Mouse (Mus musculus) heart, postnatal 4 days (tissue): ENCODE results near the gene Pde8b. TPM values are rescaled to one million over a fixed set of nuclear protein-coding genes. Genes with fewer than 3 reads are reported as not detected.

ENCODE experiments used
- DNase-seq: peaks from one replicate; pipeline ENCODE4 v3.0.0; 2021
- total RNA-seq, 2 experiments: library from RNA; stranded (reverse); gene quantifications; 2 replicates each; pipeline ENCODE4 v1.2.3; 2021

Pde8b gene
- total RNA-seq, 2 experiments from 2014 or later, result 3.1 to 4.3 TPM

DNA sequence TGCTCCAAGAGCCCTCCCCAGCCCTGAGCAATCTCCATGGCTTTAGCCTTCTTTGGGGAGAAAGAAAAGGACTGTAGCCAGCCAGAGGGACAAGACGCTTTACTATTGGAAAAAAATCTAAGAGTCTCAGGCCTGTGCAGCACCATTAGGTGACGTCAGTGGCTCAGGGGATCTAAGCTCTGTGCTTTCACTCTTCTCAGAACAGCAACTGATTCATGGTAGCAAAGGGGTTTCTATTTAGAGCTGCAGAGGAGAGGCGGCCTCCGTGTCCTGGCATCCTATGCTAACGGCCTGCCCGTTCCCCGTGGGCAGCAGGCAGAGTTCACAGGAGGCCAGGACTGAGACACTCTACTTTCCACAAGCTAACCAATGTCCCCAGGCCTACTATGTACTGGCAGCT lies 169.1 kb downstream of the Pde8b start:
- peak; percentile 26 for DNase-seq

- no peak for DNase-seq
These were observed 171.6 kb downstream of the Pde8b start for GRCm38 (mm10) chr13:95078492-95078891.

DNA sequence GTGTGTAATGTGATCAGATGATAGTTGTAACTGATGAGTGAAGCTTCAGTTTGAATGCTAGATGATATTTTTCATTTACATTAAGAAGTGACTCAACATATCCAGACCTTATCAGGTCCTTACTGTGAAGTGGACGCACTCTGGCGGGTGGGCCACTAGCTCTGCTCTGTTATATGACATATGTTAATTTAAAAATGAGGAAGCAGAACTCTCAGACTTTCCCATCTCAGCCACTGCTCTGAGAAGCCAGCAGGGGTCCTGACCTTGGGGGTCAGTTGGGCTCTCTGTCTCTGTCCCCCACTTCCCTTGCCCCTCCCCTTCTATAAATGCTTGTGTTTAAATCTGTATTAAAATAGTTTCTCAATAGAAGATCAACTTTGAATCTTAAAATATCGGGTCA lies 172.4 kb downstream of the Pde8b start:
- no peak for DNase-seq

GRCm38 (mm10) chr13:95076142-95076541 lies 174.0 kb downstream of the Pde8b start:
- DNase-seq, result no peak

DNA sequence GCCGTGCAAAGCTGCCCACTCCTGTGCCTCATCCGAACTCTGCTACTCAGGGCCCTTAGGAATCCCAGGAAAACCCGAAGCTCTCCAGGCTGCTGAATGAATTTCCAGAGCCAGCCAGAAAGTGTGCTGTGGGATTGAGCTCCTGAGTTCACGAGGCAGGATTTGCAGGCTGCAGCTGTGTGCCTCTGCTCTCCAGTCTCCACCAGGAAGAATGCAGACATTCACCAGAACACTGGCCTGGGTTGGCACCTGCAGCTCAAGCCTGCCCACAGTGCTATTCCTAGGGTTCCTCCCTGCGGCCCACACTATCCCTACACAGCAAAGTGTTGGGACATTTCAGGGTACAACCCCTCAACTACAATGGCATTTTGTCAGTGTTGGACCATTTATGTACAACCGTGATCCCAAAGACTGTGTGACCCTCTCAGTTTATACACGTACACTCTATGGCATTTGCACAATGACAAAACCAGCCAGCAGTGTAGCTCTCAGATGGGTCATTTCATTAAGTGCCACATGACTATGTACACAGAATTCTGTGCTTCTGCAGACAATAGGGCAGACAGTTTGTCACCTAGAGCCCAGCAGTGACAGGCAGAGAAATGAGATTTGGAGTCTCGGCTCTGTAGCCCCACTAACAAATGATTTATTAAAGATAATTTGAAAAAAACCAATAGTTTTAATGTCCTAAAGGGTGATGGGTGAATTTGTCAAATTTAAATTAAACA lies 176.5 kb downstream of the Pde8b start:
- no peak for DNase-seq

DNA sequence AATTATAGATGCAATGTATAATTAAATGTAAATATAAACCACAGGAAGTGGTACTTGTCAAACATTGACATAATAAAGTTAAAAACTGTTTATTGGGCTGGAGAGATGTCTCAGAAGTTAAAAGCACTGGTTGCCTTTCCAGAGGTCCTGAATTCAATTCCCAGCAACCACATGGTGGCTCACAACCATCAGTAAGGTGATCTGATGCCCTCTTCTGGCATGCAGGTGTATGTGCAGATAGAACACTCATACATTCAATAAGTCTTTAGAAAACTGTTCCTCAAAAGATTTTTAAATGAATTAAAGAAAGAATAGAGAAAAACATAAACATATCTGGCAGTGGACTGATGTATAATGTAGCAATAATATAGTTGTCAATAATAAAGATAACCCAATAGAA lies 179.9 kb downstream of the Pde8b start:
- no peak for DNase-seq

DNA sequence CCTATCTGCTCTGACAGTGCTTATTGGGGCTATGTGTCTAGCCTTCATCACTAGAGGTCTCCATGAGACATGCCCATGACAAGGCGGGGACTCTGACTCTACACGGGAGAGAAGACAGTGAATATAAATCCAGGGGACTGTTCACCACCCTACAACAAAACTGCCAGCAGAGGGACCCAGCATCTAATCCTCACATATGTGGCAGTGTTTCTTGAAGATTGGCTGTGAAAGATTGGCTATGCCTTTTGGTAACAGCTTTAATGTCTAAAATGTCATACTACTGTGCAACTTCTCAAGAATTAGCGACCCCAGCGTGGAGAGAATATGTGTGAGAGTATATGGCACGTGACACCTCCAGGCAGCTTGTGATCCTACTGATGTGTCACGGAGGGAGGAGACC lies 182.3 kb downstream of the Pde8b start:
- DNase-seq, result peak; percentile 18

- no peak for DNase-seq
These were observed 186.6 kb downstream of the Pde8b start for GRCm38 (mm10) chr13:95063390-95064017.

DNA sequence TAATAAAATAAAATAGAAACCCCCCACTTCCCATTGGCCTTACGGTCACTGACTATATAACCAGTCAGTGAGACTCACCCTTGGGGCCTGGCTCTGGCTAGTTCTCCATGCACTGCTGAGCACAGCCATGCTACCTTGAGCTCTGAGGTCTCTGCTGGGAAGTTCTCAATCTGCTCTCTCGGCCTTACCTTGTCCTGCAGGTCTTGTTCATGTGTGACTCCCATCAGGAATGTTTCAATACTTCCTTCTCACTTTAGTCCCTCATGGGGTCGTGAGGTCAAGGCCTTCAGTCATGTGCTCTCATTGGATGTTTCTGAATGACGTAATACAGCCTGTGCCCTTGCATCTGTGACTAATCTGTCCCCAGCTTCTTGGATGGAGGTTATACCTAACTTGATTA lies 191.3 kb downstream of the Pde8b start:
- DNase-seq, result no peak

GRCm38 (mm10) chr13:95056501-95057280 lies 193.4 kb downstream of the Pde8b start:
- no peak for DNase-seq

- no peak for DNase-seq
These were observed 194.3 kb downstream of the Pde8b start for GRCm38 (mm10) chr13:95055742-95056388.

DNA sequence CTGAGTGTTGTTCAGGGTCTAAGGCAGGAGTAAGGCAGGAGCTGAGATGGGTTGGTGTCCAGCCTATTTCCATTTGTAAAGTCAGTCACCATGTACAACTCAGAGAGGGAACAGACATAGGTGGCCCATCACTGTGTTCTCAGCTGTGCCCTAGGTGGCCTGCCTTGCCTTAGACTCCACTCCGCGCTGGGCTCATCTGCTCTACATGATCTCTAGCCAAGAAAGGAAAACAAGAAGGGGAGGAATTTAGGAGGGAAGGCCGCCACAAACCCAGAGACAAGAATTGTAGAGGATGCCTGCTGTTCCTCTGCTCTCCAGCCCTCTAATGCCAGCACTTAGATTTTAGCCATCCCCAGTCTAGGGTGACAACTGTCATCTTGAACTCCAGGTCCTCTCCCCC lies 197.7 kb downstream of the Pde8b start:
- no peak for DNase-seq

DNA sequence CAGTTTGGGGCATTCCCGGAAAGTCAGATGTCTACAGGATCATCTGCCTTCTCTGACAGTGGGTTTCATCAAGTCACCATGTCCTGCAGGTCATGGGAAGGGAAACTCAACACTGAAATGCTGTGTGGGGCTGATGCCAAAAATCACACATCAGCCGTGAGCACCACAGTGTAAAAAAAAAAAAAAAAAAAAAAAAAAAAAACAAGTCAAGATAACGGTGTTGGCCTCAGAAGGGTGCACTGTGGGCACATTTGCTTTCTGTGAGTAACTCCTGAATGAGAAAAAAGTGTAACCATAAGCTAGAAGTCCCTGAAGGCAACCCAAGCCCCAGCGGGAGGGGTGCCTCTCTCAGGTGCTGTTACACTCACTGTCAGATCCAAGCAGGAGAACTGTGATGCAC lies 199.7 kb downstream of the Pde8b start:
- DNase-seq, result no peak

GRCm38 (mm10) chr13:95044108-95044507 lies 206.0 kb downstream of the Pde8b start:
- no peak for DNase-seq

DNA sequence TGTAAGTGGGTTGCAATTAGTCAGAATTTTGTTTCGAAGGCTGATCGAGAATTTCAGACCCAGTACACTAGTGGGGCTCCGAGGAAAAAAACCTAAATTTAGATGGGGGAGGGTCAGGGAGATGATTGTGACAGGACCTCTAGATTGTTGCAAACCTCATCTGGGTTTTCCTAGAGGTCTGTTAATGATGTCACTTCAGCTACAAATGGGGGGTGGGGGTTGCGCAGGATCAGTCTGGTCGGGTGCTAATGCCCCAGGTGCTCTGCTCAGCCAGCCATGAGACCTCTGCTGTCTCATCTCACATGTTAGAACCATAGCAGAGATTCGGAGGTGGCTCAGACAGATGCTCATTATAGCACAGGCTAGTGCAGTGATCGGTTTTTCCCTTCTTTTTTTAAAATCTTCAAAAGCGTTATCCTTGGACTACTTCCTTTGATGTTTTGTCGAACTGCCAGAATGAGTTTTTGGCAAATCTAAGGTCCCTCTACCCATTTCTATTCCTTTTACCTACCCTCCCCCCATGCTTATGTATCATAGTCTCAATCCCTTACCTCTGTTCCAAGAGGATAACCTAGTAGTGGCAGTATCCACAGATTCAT lies 209.9 kb downstream of the Pde8b start:
- DNase-seq, result no peak

GRCm38 (mm10) chr13:95038200-95038599 lies 211.9 kb downstream of the Pde8b start:
- DNase-seq, result no peak

- DNase-seq, result no peak
These were observed 215.4 kb downstream of the Pde8b start for GRCm38 (mm10) chr13:95034715-95035114.

- DNase-seq, result no peak
These were observed 216.0 kb downstream of the Pde8b start for GRCm38 (mm10) chr13:95034094-95034493.

DNA sequence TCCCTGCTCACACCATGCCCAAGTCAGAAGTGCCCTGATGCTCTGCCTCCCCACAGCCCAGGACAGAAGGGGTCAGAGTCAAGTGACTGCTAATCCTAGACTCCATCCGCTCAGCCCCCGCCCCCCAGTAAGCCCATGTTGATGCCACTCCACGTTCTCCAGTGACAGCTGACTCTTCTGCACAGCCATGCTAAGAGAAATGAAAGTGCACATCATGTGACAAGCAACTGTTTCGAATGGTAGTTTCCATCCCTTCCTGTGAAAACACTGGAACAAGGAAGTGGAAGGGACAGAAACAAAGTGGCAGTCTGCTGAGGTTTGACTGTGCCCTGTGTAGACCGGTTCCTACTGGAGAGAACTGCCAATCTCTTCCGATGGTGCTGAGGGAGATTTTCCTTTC lies 217.2 kb downstream of the Pde8b start:
- no peak for DNase-seq

DNA sequence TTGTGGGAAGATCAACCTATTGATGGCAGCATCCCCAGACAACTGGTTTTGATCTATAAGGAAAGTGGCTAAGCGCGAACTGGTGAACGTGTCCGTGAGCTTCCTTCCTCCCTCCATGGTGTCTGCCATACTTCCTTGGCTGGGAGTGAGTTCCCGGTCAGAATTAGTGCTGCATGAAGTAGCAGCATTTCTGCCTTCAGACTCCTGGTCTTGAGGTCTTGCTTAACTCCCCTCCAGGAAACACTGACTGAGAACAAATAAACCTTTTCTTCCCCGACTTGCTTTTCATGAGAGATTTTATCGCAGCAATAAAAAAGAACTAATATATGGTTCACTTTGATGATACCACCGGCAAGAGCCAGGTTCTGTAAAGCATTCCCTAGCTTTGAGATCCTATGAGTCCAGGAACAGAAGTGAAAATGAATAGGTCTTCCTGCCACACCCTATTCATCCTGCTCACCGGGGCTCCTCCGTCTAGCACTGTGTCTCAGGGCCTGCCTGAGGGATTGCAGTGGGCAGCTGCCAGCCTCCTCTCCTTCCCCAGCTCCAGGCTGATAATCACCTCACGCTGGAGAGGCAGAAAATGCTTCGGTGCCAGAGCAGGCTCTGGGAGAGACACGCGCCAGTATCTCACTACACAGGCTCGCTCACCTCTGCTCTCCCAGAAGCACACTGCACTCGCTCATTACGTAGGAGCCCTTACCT lies 217.9 kb downstream of the Pde8b start:
- DNase-seq, result peak; percentile 10

- DNase-seq, result no peak
These were observed 219.3 kb downstream of the Pde8b start for GRCm38 (mm10) chr13:95030828-95031227.

GRCm38 (mm10) chr13:95020216-95020615 lies 229.9 kb downstream of the Pde8b start:
- DNase-seq, result no peak
